Mouse (Mus musculus) embryo, embryonic 11.5 days (tissue): ENCODE measurements at regions not wholly inside any gene's neighbourhood (a gene's known extent, or its start where the extent isn't known, plus 50 kb on each side); places are given as distances from the start of the nearest gene placed in this dataset.
"Not testable (repeated sequence)": the region's sequence is repeated elsewhere in the genome, so short reads cannot be mapped to it uniquely, and the experiment has no call there.

Source experiments
- DNase-seq: peaks from one replicate; pipeline ENCODE4 v3.0.0-alpha.2; 2012; ENCODE audit warnings: low read depth, low spot score

GRCm38 (mm10) chr4:81519151-81519550 lies 76.5 kb upstream of the Mpdz start:
- not testable (repeated sequence) for DNase-seq

- DNase-seq: no peak
Observed at GRCm38 (mm10) chr4:81514547-81514946, 71.9 kb upstream of the Mpdz start.

GRCm38 (mm10) chr4:81512396-81512795 lies 69.8 kb upstream of the Mpdz start:
- no peak for DNase-seq

GRCm38 (mm10) chr4:81508776-81509175 lies 66.2 kb upstream of the Mpdz start:
- DNase-seq: no peak

GRCm38 (mm10) chr4:81506841-81507240 lies 64.2 kb upstream of the Mpdz start:
- DNase-seq: no peak

GRCm38 (mm10) chr4:81506306-81506705 lies 63.7 kb upstream of the Mpdz start:
- no peak for DNase-seq

- DNase-seq: no peak
Observed at GRCm38 (mm10) chr4:81505096-81505495, 62.5 kb upstream of the Mpdz start.

GRCm38 (mm10) chr4:81503941-81504340 lies 61.3 kb upstream of the Mpdz start:
- DNase-seq: no peak

- no peak for DNase-seq
Observed at GRCm38 (mm10) chr4:81501802-81502201, 59.2 kb upstream of the Mpdz start.

GRCm38 (mm10) chr4:81498133-81498532 lies 55.5 kb upstream of the Mpdz start:
- DNase-seq: no peak

GRCm38 (mm10) chr4:81492811-81493210 lies 50.2 kb upstream of the Mpdz start:
- DNase-seq: no peak
